Mouse (Mus musculus): ENCODE data around the gene Icam4.
"Not testable (repeated sequence)": the region's sequence is repeated elsewhere in the genome, so short reads cannot be mapped to it uniquely, and the experiment has no call there.

Gene Icam4

DNA sequence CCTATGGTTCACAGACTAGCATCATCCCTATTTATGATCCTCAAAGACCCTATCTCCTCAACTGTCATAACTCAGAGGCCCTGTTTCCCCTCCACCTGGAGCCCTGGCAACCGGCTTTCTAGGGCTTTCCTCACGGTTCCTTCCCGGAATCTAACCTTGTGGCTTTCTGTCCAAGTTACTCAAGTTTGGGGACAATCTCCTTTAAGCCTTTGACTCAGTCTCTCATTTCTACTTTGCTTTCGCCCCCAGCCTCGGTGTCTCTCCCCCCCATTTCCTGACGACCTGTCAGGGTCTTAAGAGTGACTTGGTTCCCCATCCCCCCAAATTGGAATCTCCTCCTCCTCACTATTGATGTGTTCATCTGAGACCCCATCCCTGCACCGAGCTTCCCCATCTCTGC lies 3.3 kb downstream of the Icam4 start:
- DNase-seq (ENCODE audit: inconsistent age in 2 of 2, low spot score in 1 of 2): peak in 1 of 2 experiments; percentile 56

DNA sequence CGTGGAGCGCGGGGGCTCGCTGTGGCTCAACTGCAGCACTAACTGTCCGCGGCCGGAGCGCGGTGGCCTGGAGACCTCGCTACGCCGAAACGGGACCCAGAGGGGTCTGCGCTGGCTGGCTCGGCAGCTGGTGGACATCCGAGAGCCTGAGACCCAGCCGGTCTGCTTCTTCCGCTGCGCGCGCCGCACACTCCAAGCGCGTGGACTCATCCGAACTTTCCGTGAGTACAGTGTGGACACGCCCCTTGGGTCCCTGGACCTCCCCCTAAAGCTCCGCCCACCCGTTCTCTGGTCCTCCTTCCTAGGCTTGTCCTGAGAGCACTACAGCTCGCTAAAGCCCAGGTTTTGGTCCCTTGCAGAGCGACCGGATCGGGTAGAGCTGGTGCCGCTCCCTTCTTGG lies 4.0 kb downstream of the Icam4 start:
- peak; percentile 91 to 96 for DNase-seq (ENCODE audit: inconsistent age in 2 of 2, low spot score in 1 of 2)

DNA sequence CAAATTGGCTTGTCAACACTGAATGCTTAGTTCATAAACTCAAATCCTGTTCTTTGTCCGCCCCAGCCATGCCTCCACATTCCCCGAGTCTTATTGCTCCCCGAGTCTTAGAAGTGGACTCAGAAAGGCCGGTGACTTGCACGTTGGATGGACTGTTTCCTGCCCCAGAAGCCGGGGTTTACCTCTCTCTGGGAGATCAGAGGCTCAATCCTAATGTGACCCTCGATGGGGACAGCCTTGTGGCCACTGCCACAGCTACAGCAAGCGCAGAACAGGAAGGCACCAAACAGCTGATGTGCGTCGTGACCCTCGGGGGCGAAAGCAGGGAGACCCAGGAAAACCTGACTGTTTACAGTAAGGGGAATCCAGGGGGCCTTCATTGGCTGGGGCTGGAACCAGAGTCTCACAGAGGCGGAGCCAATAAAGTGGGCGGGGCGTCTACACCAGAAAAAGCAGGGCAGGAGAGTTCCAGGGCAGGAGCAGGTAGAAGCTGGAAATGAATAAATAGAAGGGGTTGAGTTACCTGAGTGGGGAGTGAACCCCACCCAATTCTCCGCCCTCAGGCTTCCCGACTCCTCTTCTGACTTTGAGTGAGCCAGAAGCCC lies 5.4 kb downstream of the Icam4 start:
- DNase-seq (ENCODE audit: inconsistent age in 2 of 2, low spot score in 1 of 2): no peak

DNA sequence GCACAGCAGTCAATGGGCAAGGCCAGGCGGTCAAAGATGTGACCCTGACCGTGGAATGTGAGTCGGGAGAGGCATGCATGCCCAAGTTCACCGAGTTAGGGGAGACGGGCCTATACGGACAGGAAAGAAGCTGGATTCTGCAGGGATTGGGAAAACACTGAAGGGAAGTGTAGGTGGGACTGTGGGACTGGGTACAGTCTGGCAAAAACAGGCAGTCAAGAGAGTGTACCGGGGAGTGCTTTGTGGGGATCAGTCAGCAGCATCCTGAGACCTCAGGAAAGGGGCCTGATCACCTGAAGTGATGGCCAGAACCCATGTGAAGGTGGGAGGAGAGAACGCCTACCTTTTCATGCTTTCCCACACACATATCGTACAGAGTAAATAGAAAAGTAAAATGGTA lies 6.4 kb downstream of the Icam4 start:
- DNase-seq (ENCODE audit: inconsistent age in 2 of 2, low spot score in 1 of 2): no peak

DNA sequence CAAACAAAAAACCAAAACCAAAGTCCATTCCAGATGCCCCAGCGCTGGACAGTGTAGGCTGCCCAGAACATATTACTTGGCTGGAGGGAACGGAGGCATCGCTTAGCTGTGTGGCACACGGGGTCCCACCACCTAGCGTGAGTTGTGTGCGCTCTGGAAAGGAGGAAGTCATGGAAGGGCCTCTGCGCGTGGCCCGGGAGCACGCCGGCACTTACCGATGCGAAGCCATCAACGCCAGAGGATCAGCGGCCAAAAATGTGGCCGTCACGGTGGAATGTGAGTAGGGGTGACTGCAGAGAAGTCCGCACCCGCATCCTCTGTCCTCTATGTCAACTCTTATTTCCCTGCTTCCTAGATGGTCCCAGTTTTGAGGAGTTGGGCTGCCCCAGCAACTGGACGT lies 7.0 kb downstream of the Icam4 start:
- DNase-seq (ENCODE audit: inconsistent age in 2 of 2, low spot score in 1 of 2): no peak

DNA sequence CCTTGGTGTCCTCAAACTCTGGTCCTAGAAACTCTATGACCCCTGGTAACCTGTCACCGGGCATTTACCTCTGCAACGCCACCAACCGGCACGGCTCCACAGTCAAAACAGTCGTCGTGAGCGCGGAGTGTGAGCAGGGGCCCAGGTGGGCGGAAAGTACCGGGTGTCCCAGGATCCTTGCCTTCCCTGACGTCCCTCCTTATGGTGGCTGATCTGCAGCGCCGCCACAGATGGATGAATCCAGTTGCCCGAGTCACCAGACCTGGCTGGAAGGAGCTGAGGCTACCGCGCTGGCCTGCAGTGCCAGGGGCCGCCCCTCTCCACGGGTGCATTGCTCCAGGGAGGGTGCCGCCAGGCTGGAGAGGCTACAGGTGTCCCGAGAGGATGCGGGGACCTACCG lies 7.5 kb downstream of the Icam4 start:
- no peak for DNase-seq (ENCODE audit: inconsistent age in 2 of 2, low spot score in 1 of 2)

DNA sequence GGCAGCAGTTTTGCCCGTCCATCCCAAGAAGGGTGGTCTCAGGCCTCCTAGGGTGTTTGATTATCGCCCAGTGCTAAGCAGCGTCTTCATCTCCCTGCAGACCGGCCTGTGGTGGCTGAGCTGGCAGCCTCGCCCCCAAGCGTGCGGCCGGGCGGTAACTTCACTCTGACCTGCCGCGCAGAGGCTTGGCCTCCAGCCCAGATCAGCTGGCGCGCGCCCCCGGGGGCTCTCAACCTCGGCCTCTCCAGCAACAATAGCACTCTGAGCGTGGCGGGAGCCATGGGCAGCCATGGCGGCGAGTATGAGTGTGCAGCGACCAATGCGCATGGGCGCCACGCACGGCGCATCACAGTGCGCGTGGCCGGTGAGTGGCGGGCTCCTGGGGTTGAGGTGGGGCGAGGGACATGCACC lies 8.3 kb downstream of the Icam4 start:
- DNase-seq (ENCODE audit: inconsistent age in 2 of 2, low spot score in 1 of 2): no peak

DNA sequence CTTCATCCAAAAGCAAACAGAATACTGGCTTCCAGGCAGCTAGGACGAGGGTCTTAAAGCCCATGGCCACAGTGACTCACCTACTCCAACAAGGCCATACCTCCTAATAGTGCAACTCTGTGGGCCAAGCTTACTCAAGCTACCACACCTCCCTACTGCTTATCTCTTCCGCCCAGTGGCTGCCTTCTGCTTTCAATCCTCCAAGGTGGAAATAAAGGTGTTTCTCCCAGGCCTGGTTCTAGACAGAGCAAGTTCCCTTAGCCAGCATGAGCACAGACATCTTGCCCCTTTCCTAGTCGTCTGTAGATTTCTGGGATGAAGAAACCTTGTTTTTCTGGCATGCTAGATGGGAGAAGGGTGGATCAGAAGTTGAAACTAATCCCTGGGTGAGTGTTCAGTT lies 10.6 kb downstream of the Icam4 start:
- DNase-seq (ENCODE audit: inconsistent age in 2 of 2, low spot score in 1 of 2): no peak

DNA sequence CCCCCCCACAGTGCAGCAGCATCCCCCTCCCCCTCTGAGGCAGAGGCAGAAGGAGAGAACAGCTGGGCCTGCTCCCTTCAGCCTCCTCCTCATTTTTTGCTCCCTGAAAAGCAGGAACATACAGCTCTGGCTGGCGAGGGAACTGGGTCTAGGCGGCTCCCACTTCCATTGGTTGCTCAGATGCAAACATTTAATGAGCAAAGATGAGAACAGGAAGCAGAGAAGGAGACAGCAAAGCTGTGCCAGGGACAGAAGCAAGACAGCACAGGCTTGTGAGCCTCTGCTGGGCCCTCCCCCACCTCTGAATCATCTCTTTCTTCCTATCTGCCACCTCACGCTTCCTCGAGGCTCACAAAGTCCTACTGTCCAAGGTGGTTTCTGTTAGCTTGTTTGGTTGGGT lies 12.1 kb downstream of the Icam4 start:
- DNase-seq (ENCODE audit: inconsistent age in 2 of 2, low spot score in 1 of 2): no peak

DNA sequence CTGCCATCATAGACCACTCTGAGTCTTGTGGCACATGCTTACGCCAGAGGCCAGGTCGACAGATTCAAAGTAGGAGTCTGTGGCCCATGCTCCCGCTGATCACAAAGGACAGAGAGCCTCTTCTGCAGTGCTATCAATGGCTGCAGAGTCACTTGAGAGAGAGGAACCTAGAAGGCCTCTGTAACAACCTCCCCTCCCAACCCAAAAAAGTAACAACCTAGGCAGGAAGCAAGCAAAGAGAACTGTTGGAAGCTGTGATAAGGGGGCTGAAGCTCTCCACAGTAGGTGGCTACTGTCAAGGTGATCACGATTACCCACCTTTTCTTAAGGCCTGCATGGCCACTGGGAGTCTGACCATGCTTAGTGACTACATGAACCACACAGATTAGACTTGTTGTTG lies 14.4 kb downstream of the Icam4 start:
- no peak for DNase-seq (ENCODE audit: inconsistent age in 2 of 2, low spot score in 1 of 2)

DNA sequence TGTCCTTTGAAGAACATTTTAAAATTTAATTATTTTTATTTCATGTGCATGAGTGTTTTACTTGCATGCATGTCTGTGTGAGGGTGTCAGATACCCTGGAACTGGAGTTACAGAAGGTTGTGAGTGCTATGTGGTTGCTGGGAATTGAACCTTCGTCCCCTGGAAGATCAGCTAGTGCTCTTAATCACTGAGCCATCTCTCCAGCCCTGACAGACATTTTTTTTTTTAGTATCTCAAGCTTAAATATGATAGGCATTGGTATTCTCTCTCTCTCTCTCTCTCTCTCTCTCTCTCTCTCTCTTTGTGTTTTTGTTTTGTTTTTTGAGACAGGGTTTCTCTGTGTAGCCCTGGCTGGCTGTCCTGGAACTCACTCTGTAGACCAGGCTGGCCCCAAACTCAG lies 15.6 kb downstream of the Icam4 start:
- DNase-seq (ENCODE audit: inconsistent age in 2 of 2, low spot score in 1 of 2): not testable (repeated sequence)

DNA sequence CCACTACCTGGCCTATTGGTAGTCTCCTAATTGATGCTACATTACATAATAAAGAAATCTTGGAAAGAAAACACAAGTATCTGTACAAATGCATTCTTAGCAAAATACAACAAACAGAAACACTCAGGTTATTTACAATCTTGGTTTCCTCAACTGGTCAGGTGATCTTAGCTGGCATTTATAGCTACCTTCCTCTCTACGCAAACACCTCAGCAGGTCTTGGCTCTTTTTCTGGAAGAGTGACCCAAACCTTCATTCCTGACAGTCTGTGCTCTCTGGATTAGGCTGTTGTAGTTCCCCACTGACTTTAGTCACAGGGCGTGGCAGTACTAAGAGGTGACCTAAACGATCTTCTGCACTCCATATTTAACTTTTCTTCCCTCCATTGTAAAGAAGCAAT lies 16.1 kb downstream of the Icam4 start:
- DNase-seq (ENCODE audit: inconsistent age in 2 of 2, low spot score in 1 of 2): no peak

DNA sequence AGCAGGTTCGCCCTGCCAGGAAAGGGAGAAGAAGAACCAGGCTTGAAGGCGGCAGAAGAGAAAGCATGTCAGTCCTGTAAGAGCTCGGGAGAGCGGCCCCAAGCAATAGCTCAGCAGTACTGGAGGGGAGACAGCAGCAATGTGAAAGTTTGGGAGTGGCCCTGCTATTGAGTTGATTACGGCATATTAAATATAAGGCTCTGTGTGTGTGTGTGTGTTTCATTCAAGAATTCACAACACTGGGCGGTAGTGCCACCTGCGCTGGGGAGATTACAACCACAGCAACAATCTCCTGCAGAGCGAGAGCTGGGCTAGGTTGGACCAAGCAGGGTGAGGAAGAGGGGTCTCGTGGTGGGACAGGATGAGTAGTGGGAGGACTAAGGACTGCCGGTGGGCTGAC lies 22.4 kb downstream of the Icam4 start:
- DNase-seq (ENCODE audit: inconsistent age in 2 of 2, low spot score in 1 of 2): no peak

DNA sequence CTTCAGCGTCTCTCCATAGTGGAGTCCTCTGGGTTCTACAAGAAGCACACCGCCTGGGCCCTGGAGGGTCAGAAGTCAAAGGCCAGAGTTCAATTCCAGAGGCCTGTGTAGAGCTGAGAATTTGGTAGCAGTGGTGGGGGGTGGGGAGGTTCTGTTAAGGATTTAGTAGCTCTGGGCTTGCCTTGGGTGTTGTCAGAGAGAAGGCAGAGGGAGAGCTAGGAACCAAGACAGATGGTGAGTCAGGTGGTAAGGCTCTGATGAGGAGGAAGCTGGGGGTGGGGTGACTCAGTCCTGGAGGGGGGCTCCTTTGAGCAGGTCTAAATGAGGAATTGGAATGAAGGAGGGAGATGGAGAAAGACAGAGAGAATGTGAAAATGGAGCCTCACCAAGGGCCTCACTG lies 33.8 kb downstream of the Icam4 start:
- DNase-seq (ENCODE audit: inconsistent age in 2 of 2, low spot score in 1 of 2): no peak

DNA sequence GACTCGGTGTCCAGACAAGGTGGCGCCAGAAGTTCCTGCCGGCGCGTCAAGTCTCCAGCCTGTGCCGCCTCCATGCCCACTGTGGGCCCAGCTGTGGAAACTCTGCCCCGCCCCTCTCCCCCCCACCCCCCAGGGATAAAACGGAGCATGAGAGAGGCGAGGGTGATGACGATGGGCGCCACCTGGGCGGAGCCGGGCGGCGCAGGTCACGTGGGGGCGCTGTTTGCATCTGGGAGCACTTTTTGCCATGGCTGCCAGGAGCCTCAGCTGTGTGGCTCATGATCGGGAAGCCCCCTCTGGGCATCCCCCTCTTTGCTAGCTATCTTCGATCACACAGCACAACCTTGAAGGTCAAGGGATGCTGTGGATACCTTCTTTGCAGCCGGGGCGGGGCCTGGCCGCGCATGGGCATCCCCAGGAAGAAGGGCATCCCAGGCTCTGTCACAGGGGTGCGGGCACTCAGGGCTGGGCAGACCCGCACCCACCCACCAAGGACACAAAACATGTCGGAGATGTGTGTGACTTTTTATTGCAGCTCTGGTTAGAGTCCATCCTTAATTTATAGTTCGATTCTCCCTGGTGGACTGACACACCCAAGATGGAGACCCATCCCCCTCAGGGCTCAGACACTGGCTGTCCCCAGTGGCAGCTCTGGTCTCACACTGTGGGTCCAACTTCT lies 38.0 kb downstream of the Icam4 start, which contains the start of gene Zglp1:
TSS of gene Zglp1 (minus strand) at position 88 of the 679 bp plus-strand sequence.
- no peak for DNase-seq (ENCODE audit: inconsistent age in 2 of 2, low spot score in 1 of 2)

DNA sequence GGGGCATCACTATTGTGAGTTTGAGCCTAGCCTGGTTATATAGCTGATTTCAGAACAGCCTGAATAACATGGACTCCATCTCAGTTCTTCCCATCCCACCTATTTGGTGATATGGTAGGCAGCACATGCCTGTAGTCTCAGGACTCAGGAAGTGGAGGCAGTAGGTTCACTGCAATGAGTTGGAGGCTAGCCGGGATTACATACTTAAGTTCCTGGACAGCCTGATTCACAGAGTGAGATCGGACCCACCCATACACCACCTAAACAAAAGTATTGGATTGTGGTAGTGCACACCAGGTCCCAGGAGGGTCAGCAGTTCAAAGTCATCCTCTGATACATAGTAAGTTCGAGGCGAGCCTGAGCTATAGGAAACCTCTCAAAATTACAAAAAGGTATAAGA lies 43.5 kb downstream of the Icam4 start:
- no peak for DNase-seq (ENCODE audit: inconsistent age in 2 of 2, low spot score in 1 of 2)

DNA sequence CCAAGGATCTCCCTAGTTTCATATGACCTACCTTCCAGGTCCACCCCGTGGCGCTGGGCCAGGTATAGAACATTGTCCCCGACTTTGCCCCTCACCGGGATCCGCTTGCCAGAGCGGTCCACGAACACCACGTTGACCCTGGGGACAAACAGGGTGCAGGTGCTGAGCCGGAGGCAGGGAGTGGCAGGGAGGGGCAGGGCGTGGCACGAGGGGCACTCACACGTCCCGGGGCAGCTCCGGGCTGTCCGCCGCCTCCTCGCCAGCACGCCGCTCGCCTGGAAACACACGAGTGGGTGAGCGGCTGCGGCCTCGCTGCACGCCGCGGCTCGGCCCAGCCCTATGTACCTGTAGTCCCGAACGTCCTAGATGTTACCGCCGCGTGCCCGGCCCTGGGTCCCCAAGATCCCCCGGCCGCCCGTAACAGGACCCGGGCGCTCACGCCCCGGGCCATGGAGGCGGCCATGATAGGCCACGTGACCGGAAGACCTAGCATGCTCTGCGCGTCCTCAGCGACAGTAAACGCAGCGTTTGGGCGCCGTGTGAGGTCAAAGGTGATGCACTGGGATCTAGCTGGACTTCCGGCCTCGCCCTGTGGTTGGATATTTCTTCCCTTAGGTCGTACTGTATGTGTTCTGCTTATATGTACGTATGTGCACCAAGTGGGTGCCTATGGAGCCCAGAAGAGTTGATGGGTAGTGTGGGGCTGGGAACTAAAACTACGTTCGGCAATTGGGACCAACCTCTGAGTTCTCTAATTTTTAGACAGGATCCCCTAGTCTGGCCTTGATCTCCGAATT lies 44.1 kb downstream of the Icam4 start, which contains the start of the genes Gm49373 and Fdx1l:
TSS of gene Gm49373 (minus strand) at position 53 of the 797 bp plus-strand sequence.
TSS of gene Fdx1l (minus strand) at position 571 of the 797 bp plus-strand sequence.
- DNase-seq (ENCODE audit: inconsistent age in 2 of 2, low spot score in 1 of 2): peak; percentile 92 to 97

DNA sequence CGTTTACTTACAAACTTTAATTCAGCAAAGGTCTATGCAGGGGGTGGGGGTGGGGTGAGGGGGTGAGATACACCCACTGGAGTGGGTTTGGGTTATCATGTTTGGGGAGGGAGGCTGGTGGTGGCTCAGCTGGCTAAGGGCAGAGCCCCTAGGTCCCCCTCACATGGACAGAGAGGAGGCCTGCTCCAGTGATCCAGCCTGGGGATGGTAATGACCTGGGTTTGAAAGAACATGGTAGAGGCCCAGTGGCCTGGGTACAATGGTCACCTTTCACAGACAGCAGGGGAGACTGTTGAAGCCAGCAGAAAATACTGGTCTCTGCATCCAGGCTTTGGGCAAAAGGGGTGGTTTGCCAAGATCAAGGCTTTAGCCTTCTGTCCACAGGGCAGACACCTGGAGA lies 45.0 kb downstream of the Icam4 start:
- no peak for DNase-seq (ENCODE audit: inconsistent age in 2 of 2, low spot score in 1 of 2)

DNA sequence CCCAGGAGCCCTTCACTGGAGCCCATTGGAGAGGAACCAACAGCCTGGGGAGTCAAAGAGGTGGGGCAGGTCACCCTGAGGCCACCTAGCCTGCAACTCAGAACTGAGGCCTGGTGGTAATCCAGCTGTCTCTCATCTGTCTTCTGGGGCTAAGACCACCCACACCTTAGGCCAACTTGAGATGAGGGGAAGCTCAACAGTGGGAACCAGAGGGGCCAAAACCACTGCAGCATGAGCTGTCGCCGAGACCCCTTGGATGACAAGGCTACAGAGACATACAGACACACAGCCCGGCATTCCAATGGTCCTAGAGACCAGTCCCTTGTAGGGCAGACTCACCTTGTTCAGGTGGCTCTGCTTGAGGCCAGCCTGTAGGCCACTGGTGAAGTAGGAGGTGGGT lies 46.5 kb downstream of the Icam4 start:
- DNase-seq (ENCODE audit: inconsistent age in 2 of 2, low spot score in 1 of 2): no peak

Data from adrenal gland, adult (tissue).